Mouse (Mus musculus) brain, embryonic 14.5 days (tissue): Measurements from ENCODE around the gene Foxf1.

Experiments
- CTCF ChIP-seq: fragments of 200-500 bp; IDR thresholded peaks from 2 replicates; pipeline ENCODE4 v1.5.1; 2012; ENCODE audit warnings: inconsistent platforms, mild to moderate bottlenecking, moderate library complexity, borderline replicate concordance; ENCODE audit not compliant: insufficient read depth, insufficient read length; ENCODE audit errors: extremely low read depth
- POLR2A ChIP-seq: fragments of 200-500 bp; IDR thresholded peaks from 2 replicates; pipeline ENCODE4 v1.6.1; 2012; ENCODE audit warnings: mild to moderate bottlenecking, inconsistent platforms, borderline replicate concordance; ENCODE audit not compliant: poor library complexity, insufficient read depth, insufficient read length, severe bottlenecking; ENCODE audit errors: extremely low read depth

- TF ChIP-seq POLR2A = no peak
- TF ChIP-seq CTCF = no peak
These were observed 11.6 kb upstream of the Foxf1 start for GRCm38 (mm10) chr8:121072406-121073130.
